Mouse (Mus musculus): ENCODE data around the gene Gm14295.
"Not testable (repeated sequence)": the region's sequence is repeated elsewhere in the genome, so short reads cannot be mapped to it uniquely, and the experiment has no call there.

Gene Gm14295

GRCm38 (mm10) chr2:176798312-176798711 lies at the start of gene Gm14295:
Gene Gm14295 (plus strand): TSS chr2:176798612.
- DNase-seq (ENCODE audit: low spot score) = not testable (repeated sequence)

GRCm38 (mm10) chr2:176798785-176799184 lies 373 bp downstream of the Gm14295 start:
- DNase-seq (ENCODE audit: low spot score) = not testable (repeated sequence)

GRCm38 (mm10) chr2:176830840-176831239 lies 32.4 kb downstream of the Gm14295 start, which contains the start of gene Gm14408:
Gene Gm14408 (plus strand): TSS chr2:176831140.
- not testable (repeated sequence) for DNase-seq (ENCODE audit: low spot score)

Data from c-Kit-positive CD71-positive TER-119-positive erythroid progenitor cells, embryonic 14.5 days (primary cell).